Mouse (Mus musculus): ENCODE measurements around the gene Snta1. TPM values are rescaled to one million over a fixed set of nuclear protein-coding genes. Genes with fewer than 3 reads are reported as not detected.

Gene Snta1
- polyA plus RNA-seq, 2 experiments from 2014 or later: not detected

GRCm38 (mm10) chr2:154420942-154421731, 13.2 kb upstream of the Snta1 start:
- no peak for ATAC-seq

- ATAC-seq: no peak
Measured at GRCm38 (mm10) chr2:154419631-154420515, 12.0 kb upstream of the Snta1 start.

- no peak for ATAC-seq
Measured at GRCm38 (mm10) chr2:154418001-154418400, 10.1 kb upstream of the Snta1 start.

GRCm38 (mm10) chr2:154417107-154417506, 9.2 kb upstream of the Snta1 start:
- ATAC-seq: no peak

GRCm38 (mm10) chr2:154412018-154412666, 4.2 kb upstream of the Snta1 start:
- peak; percentile 64 for ATAC-seq

- no peak for ATAC-seq
Measured at GRCm38 (mm10) chr2:154410355-154410754, 2.5 kb upstream of the Snta1 start.

- ATAC-seq: no peak
Measured at GRCm38 (mm10) chr2:154407063-154407642, 746 bp downstream of the Snta1 start.

- ATAC-seq: no peak
Measured at GRCm38 (mm10) chr2:154405447-154405994, 2.4 kb downstream of the Snta1 start.

- ATAC-seq: no peak
Measured at GRCm38 (mm10) chr2:154402811-154403210, 5.1 kb downstream of the Snta1 start.

GRCm38 (mm10) chr2:154401976-154402375, 5.9 kb downstream of the Snta1 start:
- no peak for ATAC-seq

- ATAC-seq: no peak
Measured at GRCm38 (mm10) chr2:154399325-154399724, 8.6 kb downstream of the Snta1 start.

GRCm38 (mm10) chr2:154398267-154398666, 9.6 kb downstream of the Snta1 start:
- no peak for ATAC-seq

- ATAC-seq: no peak
Measured at GRCm38 (mm10) chr2:154396529-154396928, 11.4 kb downstream of the Snta1 start.

- no peak for ATAC-seq
Measured at GRCm38 (mm10) chr2:154394602-154395001, 13.3 kb downstream of the Snta1 start.

GRCm38 (mm10) chr2:154390180-154390964, 17.5 kb downstream of the Snta1 start:
- ATAC-seq: no peak

- ATAC-seq: no peak
Measured at GRCm38 (mm10) chr2:154379103-154379502, 28.8 kb downstream of the Snta1 start.

- ATAC-seq: no peak
Measured at GRCm38 (mm10) chr2:154374807-154375601, 32.9 kb downstream of the Snta1 start.

- ATAC-seq: peak; percentile 61
Measured at GRCm38 (mm10) chr2:154373961-154374632, 33.8 kb downstream of the Snta1 start.

GRCm38 (mm10) chr2:154372842-154373500, 34.9 kb downstream of the Snta1 start, which contains the start of gene Cdk5rap1:
Gene Cdk5rap1 (minus strand): TSS chr2:154373010.
- no peak for ATAC-seq
